Mouse (Mus musculus) MEL (cell line): ENCODE results near the gene Plk1. TPM values are rescaled to one million over a fixed set of nuclear protein-coding genes. Genes with fewer than 3 reads are reported as not detected.

ENCODE experiments used
- DNase-seq: peaks from one replicate; pipeline ENCODE4 v3.0.0; 2011; ENCODE audit warnings: low read depth, low spot score
- H3K27ac ChIP-seq: 2 replicates; pipeline ENCODE4 v1.5.1; 2012; ENCODE audit warnings: low read depth, mild to moderate bottlenecking, control low read depth, low read length, moderate library complexity; ENCODE audit not compliant: control insufficient read depth
- H3K27me3 ChIP-seq, 2 experiments: fragments of 150-350 bp in 1 of 2; sonication (generic) in 1 of 2; 2 replicates each; pipeline ENCODE4 v1.6.1; 2012; ENCODE audit warnings: low read length in 2 of 2, mild to moderate bottlenecking in 2 of 2, improper control_type of control experiment in 1 of 2, moderate library complexity in 1 of 2; ENCODE audit not compliant: insufficient read depth in 2 of 2, control insufficient read depth in 1 of 2
- H3K36me3 ChIP-seq, 2 experiments: 2 replicates each; pipeline ENCODE4 v1.6.1; 2012 to 2014; ENCODE audit warnings: low read length in 2 of 2, improper control_type of control experiment in 1 of 2, inconsistent platforms in 1 of 2, mild to moderate bottlenecking in 1 of 2; ENCODE audit not compliant: insufficient read depth in 2 of 2, control insufficient read depth in 1 of 2
- H3K4me1 ChIP-seq, 2 experiments: fragments of 150-350 bp in 1 of 2; sonication (generic) in 1 of 2; 2 replicates each; pipeline ENCODE4 v1.6.1; 2012; ENCODE audit warnings: low read length in 2 of 2, improper control_type of control experiment in 1 of 2, mild to moderate bottlenecking in 1 of 2; ENCODE audit not compliant: insufficient read depth in 2 of 2, control insufficient read depth in 1 of 2
- H3K4me3 ChIP-seq, 2 experiments: fragments of 150-350 bp in 1 of 2; sonication (generic) in 1 of 2; 2 replicates each; pipeline ENCODE4 v1.5.1; 2012; ENCODE audit warnings: low read depth in 2 of 2, low read length in 2 of 2, mild to moderate bottlenecking in 2 of 2, moderate library complexity in 2 of 2, control low read depth in 1 of 2, improper control_type of control experiment in 1 of 2; ENCODE audit not compliant: control insufficient read depth in 1 of 2, insufficient read depth in 1 of 2
- H3K79me2 ChIP-seq: 2 replicates; pipeline ENCODE4 v1.6.1; 2012; ENCODE audit warnings: mild to moderate bottlenecking, low read length, moderate library complexity; ENCODE audit not compliant: control insufficient read depth, poor library complexity, insufficient read depth
- H3K9ac ChIP-seq: 2 replicates; pipeline ENCODE4 v1.6.1; 2012; ENCODE audit warnings: low read depth, mild to moderate bottlenecking, control low read depth, low read length, moderate library complexity; ENCODE audit not compliant: control insufficient read depth, poor library complexity, severe bottlenecking
- H3K9me3 ChIP-seq: fragments of 150-350 bp; sonication (generic); replicated peaks from 2 replicates; pipeline ENCODE4 v1.6.1; 2012; ENCODE audit warnings: mild to moderate bottlenecking, low read length, improper control_type of control experiment, moderate library complexity; ENCODE audit not compliant: insufficient read depth
- BHLHE40 ChIP-seq: IDR thresholded peaks from 2 replicates; pipeline ENCODE4 v1.6.1; 2012; ENCODE audit warnings: low read depth, mild to moderate bottlenecking, inconsistent platforms, low read length, improper control_type of control experiment, borderline replicate concordance
- CHD1 ChIP-seq: IDR thresholded peaks from 2 replicates; pipeline ENCODE4 v1.6.1; 2012; ENCODE audit warnings: low read depth, mild to moderate bottlenecking, inconsistent platforms, low read length, improper control_type of control experiment
- CTCF ChIP-seq, 3 experiments: IDR thresholded peaks in 2 of 3; conservative IDR thresholded peaks in 1 of 3; 2 replicates each; pipeline ENCODE4 v1.5.1; 2011 to 2012; ENCODE audit warnings: low read length in 3 of 3, low read depth in 2 of 3, mild to moderate bottlenecking in 2 of 3, improper control_type of control experiment in 1 of 3, inconsistent platforms in 1 of 3, mixed read lengths in 1 of 3, moderate library complexity in 1 of 3; ENCODE audit not compliant: control insufficient read depth in 1 of 3, insufficient read depth in 1 of 3, poor library complexity in 1 of 3, severe bottlenecking in 1 of 3
- ELF1 ChIP-seq: IDR thresholded peaks from 2 replicates; pipeline ENCODE4 v1.6.1; 2014; ENCODE audit warnings: low read depth, mild to moderate bottlenecking, inconsistent platforms, low read length, improper control_type of control experiment, moderate library complexity
- ETS1 ChIP-seq: IDR thresholded peaks from 2 replicates; pipeline ENCODE4 v1.6.1; 2012; ENCODE audit warnings: low read depth, mild to moderate bottlenecking, inconsistent platforms, low read length, improper control_type of control experiment, moderate library complexity
- GABPA ChIP-seq: IDR thresholded peaks from 2 replicates; pipeline ENCODE4 v1.6.1; 2012; ENCODE audit warnings: low read depth, mild to moderate bottlenecking, inconsistent platforms, low read length, improper control_type of control experiment, moderate library complexity
- HCFC1 ChIP-seq: IDR thresholded peaks from 2 replicates; pipeline ENCODE4 v1.6.1; 2012; ENCODE audit warnings: low read depth, mild to moderate bottlenecking, inconsistent platforms, low read length, improper control_type of control experiment, moderate library complexity
- JUND ChIP-seq: IDR thresholded peaks from 2 replicates; pipeline ENCODE4 v1.6.1; 2011; ENCODE audit warnings: low read depth, mild to moderate bottlenecking, improper control_type of control experiment, low read length
- MAFK ChIP-seq: IDR thresholded peaks from 2 replicates; pipeline ENCODE4 v1.6.1; 2011; ENCODE audit warnings: low read depth, mild to moderate bottlenecking, low read length, improper control_type of control experiment, borderline replicate concordance
- MAX ChIP-seq: IDR thresholded peaks from 2 replicates; pipeline ENCODE4 v1.6.1; 2011; ENCODE audit warnings: low read length, improper control_type of control experiment
- MEF2A ChIP-seq: IDR thresholded peaks from 2 replicates; pipeline ENCODE4 v1.6.1; 2014; ENCODE audit warnings: low read depth, mild to moderate bottlenecking, inconsistent platforms, low read length, improper control_type of control experiment; ENCODE audit not compliant: poor library complexity, insufficient replicate concordance, severe bottlenecking; ENCODE audit errors: extremely low read depth
- MYC ChIP-seq: IDR thresholded peaks from 2 replicates; pipeline ENCODE4 v1.6.1; 2011; ENCODE audit warnings: low read depth, mild to moderate bottlenecking, low read length, improper control_type of control experiment, moderate library complexity
- NELFE ChIP-seq: IDR thresholded peaks from 2 replicates; pipeline ENCODE4 v1.6.1; 2011; ENCODE audit warnings: low read depth, low read length, improper control_type of control experiment
- POLR2AphosphoS2 ChIP-seq: IDR thresholded peaks from 2 replicates; pipeline ENCODE4 v1.6.1; 2011; ENCODE audit warnings: low read length, improper control_type of control experiment
- POLR2AphosphoS5 ChIP-seq: IDR thresholded peaks from 2 replicates; pipeline ENCODE4 v1.6.1; 2012; ENCODE audit warnings: low read depth, borderline replicate concordance, mild to moderate bottlenecking, inconsistent platforms, low read length, moderate library complexity, mixed read lengths
- RAD21 ChIP-seq: IDR thresholded peaks from 2 replicates; pipeline ENCODE4 v1.6.1; 2011; ENCODE audit warnings: mild to moderate bottlenecking, low read depth, low read length, improper control_type of control experiment
- SIN3A ChIP-seq: IDR thresholded peaks from 2 replicates; pipeline ENCODE4 v1.6.1; 2012; ENCODE audit warnings: low read length, improper control_type of control experiment, inconsistent platforms
- UBTF ChIP-seq: IDR thresholded peaks from 2 replicates; pipeline ENCODE4 v1.6.1; 2012; ENCODE audit warnings: low read depth, mild to moderate bottlenecking, inconsistent platforms, low read length, improper control_type of control experiment, moderate library complexity, borderline replicate concordance; ENCODE audit not compliant: insufficient read depth
- USF1 ChIP-seq: IDR thresholded peaks from 2 replicates; pipeline ENCODE4 v1.6.1; 2014; ENCODE audit warnings: low read depth, mild to moderate bottlenecking, inconsistent platforms, low read length, improper control_type of control experiment, moderate library complexity
- USF2 ChIP-seq, 2 experiments: IDR thresholded peaks; 2 replicates each; pipeline ENCODE4 v1.6.1; 2011 to 2012; ENCODE audit warnings: improper control_type of control experiment in 2 of 2, low read length in 2 of 2, borderline replicate concordance in 1 of 2, inconsistent platforms in 1 of 2, low read depth in 1 of 2, mild to moderate bottlenecking in 1 of 2; ENCODE audit not compliant: insufficient read depth in 1 of 2
- ZKSCAN1 ChIP-seq: IDR thresholded peaks from 2 replicates; pipeline ENCODE4 v1.6.1; 2012; ENCODE audit warnings: low read depth, mild to moderate bottlenecking, inconsistent platforms, low read length, improper control_type of control experiment, moderate library complexity
- ZMIZ1 ChIP-seq: IDR thresholded peaks from 2 replicates; pipeline ENCODE4 v1.6.1; 2012; ENCODE audit warnings: low read depth, mild to moderate bottlenecking, inconsistent platforms, low read length, improper control_type of control experiment, moderate library complexity
- polyA plus RNA-seq, 2 experiments: library from polyadenylated mRNA; stranded (reverse) in 1 of 2; unstranded in 1 of 2; fragments of >175 nt in 1 of 2; fragments of >200 nt in 1 of 2; gene quantifications; 2 replicates each; pipeline versions ENCODE4 v1.2.1 to v1.2.4; 2012; ENCODE audit warnings: low replicate concordance in 2 of 2, low read depth in 1 of 2; ENCODE audit not compliant: insufficient read length in 2 of 2, insufficient read depth in 1 of 2, missing spikeins in 1 of 2
- total RNA-seq: library from RNA; depleted of rRNA; stranded (reverse); fragments of 300-350 nt; gene quantifications from 2 replicates; pipeline ENCODE4 v1.2.3, GENCODE M21; 2012

The Plk1 gene
- total and polyA plus RNA-seq, 3 experiments, result 46.7 to 244 (median 157) TPM

DNA sequence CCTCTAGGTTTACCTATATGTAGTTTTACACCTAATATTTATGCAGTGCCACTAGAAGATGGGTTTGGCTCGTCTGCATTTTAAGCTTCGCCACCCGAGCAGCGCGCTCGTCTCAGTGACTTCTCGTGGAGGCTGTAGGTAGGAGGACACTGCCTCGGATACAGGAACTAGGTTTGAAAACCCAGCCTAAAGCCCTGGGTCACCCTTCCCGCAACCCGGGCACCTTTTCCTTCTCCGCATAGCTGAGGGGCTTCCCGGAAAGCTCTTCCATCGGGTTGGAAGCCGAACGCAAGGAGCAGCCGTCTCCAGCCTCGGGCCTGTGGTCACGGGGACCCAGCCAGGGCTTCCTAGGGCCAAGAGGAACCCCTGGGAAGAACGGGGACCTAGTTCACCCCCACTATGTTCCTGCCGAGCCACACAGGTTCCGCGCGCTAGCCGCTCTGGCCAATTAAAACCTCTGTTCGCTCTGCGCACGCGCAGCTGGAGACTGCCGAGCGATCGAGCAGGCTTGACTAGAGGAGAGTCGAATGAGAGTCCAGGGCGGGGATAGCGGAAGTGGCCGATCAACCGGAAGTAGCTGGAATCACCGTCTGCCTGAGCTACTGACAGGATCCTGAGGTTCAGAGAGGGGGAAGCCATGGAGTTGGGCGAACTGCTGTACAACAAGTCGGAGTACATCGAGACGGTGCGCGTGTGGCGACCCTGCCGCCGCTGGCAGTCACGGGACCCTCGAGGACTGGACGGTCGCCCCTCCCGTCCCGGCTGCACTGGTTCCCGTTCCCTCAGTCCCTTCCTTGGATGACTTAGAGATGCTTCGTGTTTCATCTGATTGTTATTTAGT is 26.5 kb upstream of the Plk1 start, which contains the start of the genes Palb2 and Dctn5 (continued):
- no peak for TF ChIP-seq JUND

DNA sequence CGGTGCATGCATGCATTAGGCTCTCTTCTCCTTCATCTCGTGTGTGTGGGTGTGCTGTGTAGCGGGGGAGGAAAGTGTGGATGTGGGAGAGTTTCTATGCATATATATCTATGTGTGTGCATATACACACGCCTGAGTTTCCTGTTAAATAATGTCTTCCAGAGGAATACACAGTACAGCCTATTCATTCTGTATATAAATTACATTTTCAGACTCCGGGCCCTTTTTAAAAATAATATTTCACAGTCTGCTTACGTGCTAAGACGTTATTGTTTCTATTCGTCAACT is 26.0 kb upstream of the Plk1 start:
- no peak for DNase-seq
- H3K27me3 ChIP-seq, result no peaks in the 10 kb centered on the region
- H3K36me3 ChIP-seq, result peaks cover 9 to 13% of the 10 kb centered on the region in 2 experiments
- H3K4me3 ChIP-seq, result peak overlapping the region; percentile 66 to 99
- TF ChIP-seq ELF1 (no peak), USF2 (IDR thresholded peaks at IDR 0.05; ENCODE audit: borderline replicate concordance in 1 of 2, insufficient read depth in 1 of 2, low read depth in 1 of 2, low read length in 2 of 2) (no peak), HCFC1 (no peak), NELFE (no peak), MAX (no peak), ZMIZ1 (no peak), CHD1 (no peak), ZKSCAN1 (no peak), MAFK (no peak), JUND (no peak), BHLHE40 (no peak), ETS1 (no peak), UBTF (no peak), USF1 (no peak), GABPA (no peak), CTCF (IDR thresholded peaks at IDR 0.05 in 2 of 3, conservative IDR thresholded peaks at IDR 0.05 in 1 of 3; ENCODE audit: control insufficient read depth in 1 of 3, insufficient read depth in 1 of 3, low read depth in 2 of 3, low read length in 3 of 3, poor library complexity in 1 of 3, severe bottlenecking in 1 of 3) (no peak), POLR2AphosphoS2 (no peak)
- peak overlapping the region; percentile 93 for H3K9ac ChIP-seq
- peaks cover 2 to 4% of the 10 kb centered on the region in 2 experiments; a peak in 2 of 4 replicates for H3K4me1 ChIP-seq
- H3K9me3 ChIP-seq, result no peaks in the 10 kb centered on the region
- H3K27ac ChIP-seq, result peak overlapping the region; percentile 80
- peaks cover 19% of the 10 kb centered on the region for H3K79me2 ChIP-seq

DNA sequence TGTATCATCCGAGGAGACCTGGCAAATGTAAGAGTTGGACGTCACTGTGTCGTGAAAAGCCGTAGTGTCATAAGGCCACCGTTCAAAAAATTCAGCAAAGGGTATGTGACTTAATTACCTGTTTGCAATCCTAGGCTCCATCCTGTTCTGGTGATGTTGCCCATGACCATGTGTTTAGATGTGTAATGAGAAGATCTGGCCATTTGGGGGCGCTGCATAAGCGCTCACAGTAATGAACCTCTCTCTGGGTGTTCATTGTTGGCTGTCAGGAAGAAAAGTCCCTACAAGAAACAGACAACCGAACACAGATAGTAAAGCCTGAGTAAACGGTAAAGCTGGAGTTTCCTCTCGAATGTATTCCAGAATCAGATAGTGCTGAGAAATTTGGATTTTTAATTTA is 24.2 kb upstream of the Plk1 start:
- H3K4me3 ChIP-seq, result no peak overlapping the region
- H3K4me1 ChIP-seq, result peaks cover 2 to 4% of the 10 kb centered on the region in 2 experiments; a peak in 2 of 4 replicates
- peaks cover 9 to 13% of the 10 kb centered on the region in 2 experiments for H3K36me3 ChIP-seq
- H3K9ac ChIP-seq, result no peak overlapping the region
- H3K79me2 ChIP-seq, result peaks cover 19% of the 10 kb centered on the region
- H3K27ac ChIP-seq, result no peak overlapping the region
- no peaks in the 10 kb centered on the region for H3K27me3 ChIP-seq
- no peak for TF ChIP-seq MEF2A
- peak; percentile 31; the same call in 1 of the 2 replicates for TF ChIP-seq SIN3A
- peak; percentile 75; the same call in 1 of the 2 replicates for TF ChIP-seq MYC
- peak; percentile 57; the same call in 1 of the 2 replicates for TF ChIP-seq MAX
- no peak for TF ChIP-seq POLR2AphosphoS5
- 0 out of 2 replicates have a peak, but pooled peaks have one; percentile 19 for TF ChIP-seq HCFC1
- peak; percentile 10 for TF ChIP-seq RAD21
- peak; percentile 55 to 74 (median 67) for TF ChIP-seq CTCF (IDR thresholded peaks at IDR 0.05 in 2 of 3, conservative IDR thresholded peaks at IDR 0.05 in 1 of 3; ENCODE audit: control insufficient read depth in 1 of 3, insufficient read depth in 1 of 3, low read depth in 2 of 3, low read length in 3 of 3, poor library complexity in 1 of 3, severe bottlenecking in 1 of 3)
- DNase-seq, result peak; percentile 71
- no peaks in the 10 kb centered on the region for H3K9me3 ChIP-seq
